Mouse (Mus musculus): ENCODE data around the gene Rfc4. TPM values are rescaled to one million over a fixed set of nuclear protein-coding genes. Genes with fewer than 3 reads are reported as not detected.

The Rfc4 gene
- polyA plus RNA-seq, 1 experiment from 2014 or later, result 137 TPM

DNA sequence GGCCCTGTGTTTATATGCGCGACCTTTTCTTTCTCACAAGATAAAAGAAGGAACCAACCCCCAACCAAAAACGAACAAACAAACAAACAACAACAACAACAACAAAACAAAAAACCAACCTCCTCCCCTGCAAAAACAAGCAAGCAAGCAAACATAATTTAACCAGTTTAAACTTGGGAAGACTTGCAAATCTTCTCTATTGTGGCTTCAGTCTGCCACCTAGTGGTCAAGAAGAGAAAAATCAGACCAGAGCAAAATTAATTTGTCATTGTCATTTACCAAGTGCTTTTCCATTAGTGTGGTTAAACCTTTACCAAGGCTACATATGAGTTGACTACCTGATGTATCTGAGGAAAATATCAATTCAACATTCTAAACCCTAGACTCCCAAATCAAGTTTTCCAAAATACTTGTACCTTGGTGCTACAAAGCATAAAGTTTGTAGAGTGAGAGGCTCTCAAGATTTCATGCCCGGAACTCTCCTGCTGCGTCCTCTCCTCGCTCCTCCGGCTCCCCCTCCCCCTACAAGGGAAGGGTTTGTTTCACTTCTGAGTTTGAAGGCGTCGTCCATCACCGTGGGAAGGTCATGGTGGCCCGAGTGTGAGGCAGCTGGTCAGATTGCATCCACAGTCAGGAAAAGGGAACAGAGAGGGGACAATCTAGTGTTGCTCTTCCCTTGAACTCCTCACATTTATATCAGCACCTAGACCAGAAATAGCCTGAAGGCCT, 8.0 kb upstream of the Rfc4 start:
- no peaks in the 10 kb centered on the region for H3K4me1 ChIP-seq (replicated peaks)
- WGBS (ENCODE audit: insufficient replicate concordance), result 22% methylated on average over 11 of the region's 11 CpGs
- no peak overlapping the region for H3K4me2 ChIP-seq
- no peak overlapping the region for H3K4me3 ChIP-seq (replicated peaks)
- H3K27ac ChIP-seq (replicated peaks), result no peak overlapping the region
- H3K9ac ChIP-seq, result no peak overlapping the region
- H3K36me3 ChIP-seq (replicated peaks), result no peaks in the 10 kb centered on the region
- no peaks in the 10 kb centered on the region for H3K27me3 ChIP-seq
- no peak for ATAC-seq (ENCODE audit: insufficient read depth)
- no peaks in the 10 kb centered on the region for H3K9me3 ChIP-seq (replicated peaks)

DNA sequence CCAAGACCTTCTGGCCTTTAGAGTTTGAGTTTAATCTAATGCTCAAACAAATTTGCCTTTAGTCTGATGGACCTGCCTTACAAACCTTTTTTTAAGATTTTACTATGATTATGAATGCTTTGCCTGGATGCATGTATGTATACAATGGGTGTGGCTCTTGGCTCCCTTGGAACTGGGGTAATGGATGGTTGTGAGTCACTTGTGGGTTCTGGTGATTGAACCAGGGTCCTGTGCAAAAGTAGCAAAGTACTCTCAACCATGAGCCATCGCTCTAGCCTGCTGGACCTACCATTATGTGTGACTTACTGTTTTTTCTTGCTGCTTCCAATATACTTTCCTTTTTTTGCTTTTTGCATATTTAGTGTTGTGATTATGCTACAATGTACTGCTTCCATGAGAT, 4.8 kb upstream of the Rfc4 start:
- Histone ChIP-seq H3K9ac (no peak overlapping the region), H3K27ac (replicated peaks) (no peak overlapping the region), H3K4me3 (replicated peaks) (no peak overlapping the region), H3K27me3 (no peaks in the 10 kb centered on the region), H3K4me1 (replicated peaks) (peaks cover 9% of the 10 kb centered on the region), H3K36me3 (replicated peaks) (no peaks in the 10 kb centered on the region), H3K9me3 (replicated peaks) (no peaks in the 10 kb centered on the region), H3K4me2 (no peak overlapping the region)
- WGBS (ENCODE audit: insufficient replicate concordance), result 79% methylated on average over 1 of the region's 1 CpGs
- ATAC-seq (ENCODE audit: insufficient read depth), result no peak

DNA sequence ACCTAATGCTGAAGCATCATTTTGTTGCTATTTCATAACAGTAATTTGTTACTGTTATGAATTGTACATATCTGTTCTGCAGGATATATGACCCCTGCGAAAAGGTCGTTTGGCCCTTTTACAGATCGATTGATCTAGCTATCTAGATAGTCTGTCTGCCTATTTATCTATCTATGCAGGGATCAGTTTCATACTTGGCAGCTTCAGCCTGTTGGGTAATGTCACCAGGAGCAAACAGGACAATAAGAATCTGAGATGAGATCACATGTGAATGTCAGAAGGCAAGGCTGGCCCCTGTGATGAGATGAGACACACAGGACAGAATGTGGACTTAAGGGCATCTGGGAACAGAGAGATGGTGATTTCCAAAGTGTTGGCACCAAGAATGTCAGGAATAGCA, 2.8 kb upstream of the Rfc4 start:
- no peaks in the 10 kb centered on the region for H3K9me3 ChIP-seq (replicated peaks)
- no peak overlapping the region for H3K9ac ChIP-seq
- H3K4me3 ChIP-seq (replicated peaks), result no peak overlapping the region
- ATAC-seq (ENCODE audit: insufficient read depth), result no peak
- H3K27me3 ChIP-seq, result no peaks in the 10 kb centered on the region
- H3K36me3 ChIP-seq (replicated peaks), result peaks cover 9% of the 10 kb centered on the region; the same call in 1 of the 2 replicates
- H3K4me2 ChIP-seq, result no peak overlapping the region
- no peak overlapping the region for H3K27ac ChIP-seq (replicated peaks)
- 79% methylated on average over 3 of the region's 3 CpGs for WGBS (ENCODE audit: insufficient replicate concordance)
- H3K4me1 ChIP-seq (replicated peaks), result peaks cover 21% of the 10 kb centered on the region

DNA sequence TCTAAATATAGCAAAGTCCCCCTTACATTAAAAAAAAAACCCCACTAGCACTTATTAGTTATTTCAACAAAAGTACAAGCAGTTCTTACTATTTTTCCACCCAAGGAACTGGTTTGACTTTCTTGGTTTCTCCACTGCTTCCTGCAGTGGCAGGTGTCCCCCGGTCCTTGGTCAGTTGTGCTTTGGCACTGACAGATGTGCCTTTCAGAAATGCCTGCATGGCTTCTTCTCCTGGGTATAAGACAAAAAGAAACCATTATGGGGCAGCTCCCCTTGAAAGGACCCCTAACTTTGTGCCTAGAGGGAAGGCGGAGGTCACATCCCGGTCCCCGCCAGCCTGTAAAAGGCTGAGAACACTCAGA, 245 bp downstream of the Rfc4 start:
- Histone ChIP-seq H3K9me3 (replicated peaks) (no peaks in the 10 kb centered on the region), H3K27ac (replicated peaks) (peak overlapping the region; percentile 97), H3K9ac (peak overlapping the region; percentile 80), H3K36me3 (replicated peaks) (peaks cover 35% of the 10 kb centered on the region), H3K4me3 (replicated peaks) (peak overlapping the region; percentile 77), H3K4me1 (replicated peaks) (peaks cover 21% of the 10 kb centered on the region), H3K4me2 (peak overlapping the region; percentile 91), H3K27me3 (no peaks in the 10 kb centered on the region)
- WGBS (ENCODE audit: insufficient replicate concordance), result under 1% methylated on average over 4 of the region's 4 CpGs
- ATAC-seq (ENCODE audit: insufficient read depth), result peak; percentile 34

DNA sequence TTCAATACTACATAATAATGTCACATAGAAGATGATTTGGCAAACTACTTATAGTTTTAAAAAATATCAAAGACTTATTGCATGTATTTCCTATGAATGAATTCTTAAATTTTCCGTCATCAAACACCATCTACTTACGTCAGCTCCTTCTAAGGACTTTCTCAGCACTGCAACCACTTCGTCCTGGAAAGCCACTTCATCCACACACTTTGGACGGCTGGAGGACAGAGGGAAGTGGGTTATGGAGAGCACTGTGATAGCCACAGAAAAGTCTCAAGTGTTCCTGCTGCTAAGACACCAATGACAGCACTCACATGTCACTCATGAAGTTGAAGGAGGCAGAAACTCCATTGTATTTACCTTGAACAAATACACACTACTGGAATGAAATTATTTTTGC, 3.1 kb downstream of the Rfc4 start:
- WGBS (ENCODE audit: insufficient replicate concordance), result 82% methylated on average over 4 of the region's 4 CpGs
- peaks cover 64% of the 10 kb centered on the region for H3K36me3 ChIP-seq (replicated peaks)
- no peak for ATAC-seq (ENCODE audit: insufficient read depth)

DNA sequence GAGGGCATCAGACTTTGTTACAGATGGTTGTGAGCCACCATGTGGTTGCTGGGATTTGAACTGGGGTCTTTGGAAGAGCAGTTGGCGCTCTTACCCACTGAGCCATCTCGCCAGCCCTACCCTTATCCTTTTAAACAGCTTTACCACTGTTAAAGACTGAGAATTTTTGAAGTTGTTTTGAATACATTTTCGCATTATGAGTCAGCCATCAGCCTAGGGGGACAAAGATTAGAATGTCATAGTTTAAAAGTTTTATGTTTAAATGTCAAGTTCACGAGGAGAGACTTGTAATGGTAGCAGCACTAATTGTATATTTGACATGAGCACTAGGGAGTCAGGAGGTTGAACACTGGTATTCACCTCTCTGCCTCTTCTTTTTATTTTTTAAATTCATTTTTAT, 4.4 kb downstream of the Rfc4 start:
- no peak for ATAC-seq (ENCODE audit: insufficient read depth)

More for the DNA sequence above, 3.1 kb downstream of the Rfc4 start:
- Histone ChIP-seq H3K9ac (no peak overlapping the region), H3K27ac (replicated peaks) (no peak overlapping the region), H3K4me1 (replicated peaks) (peaks cover 21% of the 10 kb centered on the region), H3K27me3 (no peaks in the 10 kb centered on the region), H3K4me2 (no peak overlapping the region), H3K4me3 (replicated peaks) (no peak overlapping the region), H3K9me3 (replicated peaks) (no peaks in the 10 kb centered on the region)

DNA sequence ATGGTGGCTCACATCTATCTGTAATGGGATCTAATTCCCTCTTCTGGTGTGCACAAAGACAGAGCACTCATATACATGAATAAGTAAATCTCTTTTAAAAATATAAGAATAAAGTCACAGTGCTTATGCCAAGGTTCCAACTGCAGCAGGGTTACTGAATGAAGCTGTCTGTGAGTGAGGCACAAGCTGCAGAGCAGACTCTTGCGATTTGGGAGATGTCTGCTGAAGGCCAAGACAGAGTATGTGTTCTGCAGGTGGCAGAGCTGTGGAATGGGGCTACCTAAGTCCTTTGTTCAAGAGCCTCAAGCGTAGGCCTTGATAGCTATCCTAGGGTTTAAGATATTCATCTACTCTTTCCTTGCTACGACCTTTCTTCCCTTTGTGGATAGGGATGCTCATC, 5.1 kb downstream of the Rfc4 start:
- no peak overlapping the region for H3K4me3 ChIP-seq (replicated peaks)
- no peaks in the 10 kb centered on the region for H3K27me3 ChIP-seq
- H3K9ac ChIP-seq, result no peak overlapping the region
- no peak for ATAC-seq (ENCODE audit: insufficient read depth)
- H3K9me3 ChIP-seq (replicated peaks), result no peaks in the 10 kb centered on the region
- peaks cover 13% of the 10 kb centered on the region for H3K4me1 ChIP-seq (replicated peaks)
- 72% methylated on average over 3 of the region's 3 CpGs for WGBS (ENCODE audit: insufficient replicate concordance)
- H3K36me3 ChIP-seq (replicated peaks), result peaks cover 80% of the 10 kb centered on the region
- H3K27ac ChIP-seq (replicated peaks), result no peak overlapping the region
- no peak overlapping the region for H3K4me2 ChIP-seq

More for the DNA sequence above, 4.4 kb downstream of the Rfc4 start:
- Histone ChIP-seq H3K27ac (replicated peaks) (no peak overlapping the region), H3K9me3 (replicated peaks) (no peaks in the 10 kb centered on the region), H3K27me3 (no peaks in the 10 kb centered on the region), H3K36me3 (replicated peaks) (peaks cover 73% of the 10 kb centered on the region), H3K4me1 (replicated peaks) (peaks cover 13% of the 10 kb centered on the region), H3K9ac (no peak overlapping the region), H3K4me2 (no peak overlapping the region), H3K4me3 (replicated peaks) (no peak overlapping the region)
- WGBS (ENCODE audit: insufficient replicate concordance), result 77% methylated on average over 4 of the region's 4 CpGs

DNA sequence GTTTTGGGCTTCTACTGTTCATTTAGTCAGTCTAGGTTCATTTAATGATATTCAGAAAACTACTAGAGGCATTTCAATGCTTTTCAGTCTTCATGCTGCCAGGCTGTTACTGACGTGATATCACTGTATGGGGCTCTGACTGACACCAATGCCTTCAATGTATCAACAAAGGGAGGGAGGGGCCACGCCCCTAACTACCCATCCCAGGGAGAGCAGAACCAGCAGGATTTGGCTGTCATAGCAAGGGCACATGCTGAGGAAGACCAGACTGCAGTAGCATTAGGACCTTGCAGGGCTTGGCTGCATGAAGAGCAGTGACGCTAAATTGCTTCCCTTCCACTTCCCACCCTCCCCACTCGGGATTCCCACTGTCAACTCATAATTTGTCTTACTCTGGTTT, 10.4 kb downstream of the Rfc4 start:
- Histone ChIP-seq H3K9ac (no peak overlapping the region), H3K4me1 (replicated peaks) (no peaks in the 10 kb centered on the region), H3K36me3 (replicated peaks) (peaks cover 91% of the 10 kb centered on the region), H3K4me2 (no peak overlapping the region), H3K27ac (replicated peaks) (no peak overlapping the region), H3K9me3 (replicated peaks) (no peaks in the 10 kb centered on the region), H3K27me3 (no peaks in the 10 kb centered on the region), H3K4me3 (replicated peaks) (no peak overlapping the region)
- WGBS (ENCODE audit: insufficient replicate concordance), result 64% methylated on average over 4 of the region's 4 CpGs
- ATAC-seq (ENCODE audit: insufficient read depth), result no peak

DNA sequence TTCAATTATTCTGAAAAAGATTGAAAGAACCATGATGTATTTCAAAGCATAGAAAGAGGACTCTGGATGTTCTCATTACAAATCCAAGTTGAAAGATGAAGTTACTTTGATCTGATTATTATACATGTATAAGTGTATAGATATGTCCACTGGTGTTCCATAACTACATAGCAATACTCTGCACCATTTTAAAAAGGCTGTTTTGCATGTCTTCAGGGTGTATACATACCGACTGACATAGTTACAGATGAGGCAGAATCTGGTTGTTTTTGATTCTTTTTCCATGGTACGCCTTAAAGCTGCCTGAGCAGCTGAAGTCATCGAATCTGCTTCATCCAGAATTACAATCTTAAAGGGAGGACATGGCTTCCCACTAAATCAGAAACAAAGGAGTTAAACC, 12.1 kb downstream of the Rfc4 start:
- 84% methylated on average over 3 of the region's 3 CpGs for WGBS (ENCODE audit: insufficient replicate concordance)
- H3K9me3 ChIP-seq (replicated peaks), result no peaks in the 10 kb centered on the region
- no peaks in the 10 kb centered on the region for H3K27me3 ChIP-seq
- peaks cover 13% of the 10 kb centered on the region; the same call in 1 of the 2 replicates for H3K4me1 ChIP-seq (replicated peaks)
- ATAC-seq (ENCODE audit: insufficient read depth), result no peak
- peaks cover 91% of the 10 kb centered on the region for H3K36me3 ChIP-seq (replicated peaks)
- no peak overlapping the region for H3K9ac ChIP-seq
- no peak overlapping the region for H3K4me2 ChIP-seq
- no peak overlapping the region for H3K4me3 ChIP-seq (replicated peaks)
- no peak overlapping the region for H3K27ac ChIP-seq (replicated peaks)

DNA sequence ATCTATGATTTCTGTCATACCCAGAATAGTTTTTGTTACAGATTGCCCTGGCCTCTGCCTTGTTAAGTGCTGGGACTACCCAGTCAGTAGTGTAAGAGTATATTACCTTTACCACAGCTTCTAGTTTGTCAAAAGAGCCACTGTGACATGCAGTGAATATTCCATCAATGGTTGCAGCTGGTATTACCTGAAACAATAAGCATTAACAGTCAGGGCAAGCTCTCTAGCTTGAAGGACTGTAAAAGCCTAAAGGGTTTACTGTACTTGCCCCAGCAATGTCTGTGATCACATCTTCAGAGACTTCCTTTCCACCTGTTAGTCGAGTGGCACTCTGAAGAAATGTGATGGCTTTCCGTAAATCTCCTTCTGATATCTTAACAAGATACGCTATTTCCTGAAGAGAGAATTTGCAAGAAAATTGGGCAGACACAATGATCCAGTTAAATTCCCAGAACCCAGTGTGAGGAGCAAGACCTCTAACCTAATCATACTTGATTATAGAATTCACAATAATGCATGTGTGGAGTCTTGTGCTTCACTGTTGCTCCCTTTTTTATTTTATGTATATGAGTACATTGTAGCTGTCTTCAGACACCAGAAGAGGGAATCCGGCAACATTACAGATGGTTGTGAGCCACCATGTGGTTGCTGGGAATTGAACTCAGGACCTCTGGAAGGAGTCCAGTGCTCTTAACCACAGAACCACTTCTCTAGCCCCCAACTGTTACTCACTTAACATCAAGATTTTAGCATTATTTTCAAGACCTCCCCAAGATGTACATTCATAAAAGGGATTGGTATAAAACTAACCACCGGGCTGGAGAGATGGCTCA, 13.0 kb downstream of the Rfc4 start:
- no peak overlapping the region for H3K9ac ChIP-seq
- no peak overlapping the region for H3K4me3 ChIP-seq (replicated peaks)
- H3K36me3 ChIP-seq (replicated peaks), result peaks cover 91% of the 10 kb centered on the region
- no peaks in the 10 kb centered on the region for H3K9me3 ChIP-seq (replicated peaks)
- H3K4me2 ChIP-seq, result no peak overlapping the region
- H3K27me3 ChIP-seq, result no peaks in the 10 kb centered on the region
- ATAC-seq (ENCODE audit: insufficient read depth), result 0 out of 2 replicates have a peak, but pooled peaks have one; percentile 17
- H3K4me1 ChIP-seq (replicated peaks), result peaks cover 21% of the 10 kb centered on the region
- no peak overlapping the region for H3K27ac ChIP-seq (replicated peaks)
- WGBS (ENCODE audit: insufficient replicate concordance), result 48% methylated on average over 5 of the region's 5 CpGs

DNA sequence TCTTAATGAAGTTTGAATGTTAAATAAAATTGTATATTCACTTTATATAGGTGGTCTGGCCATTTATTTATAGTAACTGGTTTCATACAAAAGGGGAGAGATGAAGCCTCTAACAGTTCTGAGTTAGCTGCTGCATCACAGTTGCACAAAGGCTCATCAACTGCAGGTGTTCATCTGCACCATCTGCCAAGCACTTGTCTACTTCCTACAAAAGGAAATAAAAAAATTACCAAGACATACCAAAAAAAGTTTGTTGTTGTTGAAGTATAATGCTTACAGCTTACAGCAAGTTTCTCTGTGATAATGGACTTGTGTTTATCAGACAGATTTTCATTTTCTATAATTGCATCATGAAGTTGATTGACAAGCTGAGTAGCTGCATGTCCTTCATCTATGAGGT, 13.6 kb downstream of the Rfc4 start:
- Histone ChIP-seq H3K9me3 (replicated peaks) (no peaks in the 10 kb centered on the region), H3K9ac (no peak overlapping the region), H3K36me3 (replicated peaks) (peaks cover 91% of the 10 kb centered on the region), H3K27ac (replicated peaks) (no peak overlapping the region), H3K4me2 (no peak overlapping the region), H3K4me1 (replicated peaks) (peaks cover 27% of the 10 kb centered on the region), H3K27me3 (no peaks in the 10 kb centered on the region), H3K4me3 (replicated peaks) (no peak overlapping the region)
- ATAC-seq (ENCODE audit: insufficient read depth), result 0 out of 2 replicates have a peak, but pooled peaks have one; percentile 11

Measured in liver, embryonic 15.5 days (tissue).